Mouse (Mus musculus): ENCODE results near the gene Bco1.

GRCm38 (mm10) chr8:117097051-117097563 lies 1.5 kb downstream of the Bco1 start:
- TF ChIP-seq CTCF (conservative IDR thresholded peaks at IDR 0.05; ENCODE audit: insufficient read depth, insufficient read length, low read depth, low read length), result no peak
- TF ChIP-seq POLR2A (IDR thresholded peaks at IDR 0.05; ENCODE audit: low read depth, low read length), result no peak
